Comparison of ENCODE assay signal across 8 mouse cellular contexts in the genomic region with DNA sequence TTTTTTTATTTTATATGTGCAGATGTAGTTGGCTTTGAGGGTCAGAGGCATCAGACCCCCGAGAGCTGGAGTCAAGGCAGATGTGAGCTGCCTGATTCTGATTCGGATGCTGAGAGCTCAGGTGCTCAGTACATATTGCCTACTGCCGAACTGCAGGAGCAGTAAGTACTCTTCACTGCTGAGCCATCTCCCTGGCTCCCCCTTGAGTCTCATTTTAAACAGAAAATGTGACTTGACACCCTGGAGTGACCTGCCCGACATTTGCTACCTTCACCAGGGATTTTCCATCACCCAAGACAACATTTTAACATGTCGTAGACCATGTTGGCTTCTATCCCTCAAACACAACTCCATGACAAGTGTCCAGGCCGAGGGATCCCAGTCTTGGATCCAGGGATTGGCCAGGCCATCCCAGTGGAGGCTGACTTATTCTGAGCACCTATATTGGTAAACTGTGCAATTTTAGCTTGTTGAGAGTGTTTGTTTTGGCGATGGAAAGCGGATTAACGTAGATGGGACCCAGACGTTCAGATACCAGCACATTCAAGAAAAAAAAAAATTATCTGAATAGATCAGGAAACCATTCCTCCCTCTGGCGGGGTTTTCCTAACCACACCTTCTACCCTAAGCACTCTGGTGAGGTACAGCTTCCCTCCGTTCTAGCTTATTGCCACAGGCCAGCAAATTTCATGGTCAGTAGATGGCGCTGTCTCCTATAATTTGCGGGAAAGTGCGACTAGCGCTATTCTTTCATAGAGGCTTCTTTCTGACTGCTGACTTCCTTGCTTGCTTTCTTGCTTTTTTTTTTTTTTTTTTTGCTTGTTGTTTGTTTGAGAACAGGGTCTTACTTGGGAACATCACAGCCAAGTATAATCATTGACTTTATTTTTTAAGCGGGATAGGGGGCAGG. TPM values are rescaled to one million over a fixed set of nuclear protein-coding genes. Genes with fewer than 3 reads are reported as not detected.
DNase-seq lines count a peak whose midpoint lies in the region; ATAC-seq and TF ChIP-seq lines count a peak whose summit lies in the region.

No protein-coding gene starts in this region.

- H3K9ac ChIP-seq in neural tube, embryonic 15.5 days (replicated peaks) = no peak overlapping the region
- no peak overlapping the region for H3K9ac ChIP-seq in intestine, embryonic 16.5 days (ENCODE audit: low read depth, low read length)
- H3K9ac ChIP-seq in limb, embryonic 11.5 days (ENCODE audit: low read length) = no peak overlapping the region
- no peak overlapping the region for H3K9ac ChIP-seq in stomach, postnatal 0 days (ENCODE audit: low read length)

- H3K9me3 ChIP-seq in neural tube, embryonic 15.5 days (replicated peaks) = no peaks in the 10 kb centered on the region
- no peaks in the 10 kb centered on the region for H3K9me3 ChIP-seq in intestine, embryonic 16.5 days (ENCODE audit: control insufficient read depth, low read length)
- no peaks in the 10 kb centered on the region for H3K9me3 ChIP-seq in limb, embryonic 11.5 days (ENCODE audit: control insufficient read depth, low read length)
- no peaks in the 10 kb centered on the region for H3K9me3 ChIP-seq in stomach, postnatal 0 days (ENCODE audit: control insufficient read depth, low read length)

- H3K4me3 ChIP-seq in neural tube, embryonic 15.5 days (replicated peaks) = no peak overlapping the region
- H3K4me3 ChIP-seq in gastrocnemius, adult 2 months = no peak overlapping the region
- no peak overlapping the region for H3K4me3 ChIP-seq in intestine, embryonic 16.5 days (ENCODE audit: low read length)
- no peak overlapping the region for H3K4me3 ChIP-seq in limb, embryonic 11.5 days (ENCODE audit: low read depth, low read length)
- no peak overlapping the region for H3K4me3 ChIP-seq in stomach, postnatal 0 days (ENCODE audit: low read depth, low read length)

- peaks cover 5% of the 10 kb centered on the region; the same call in 1 of the 2 replicates for H3K27me3 ChIP-seq in neural tube, embryonic 15.5 days (replicated peaks)
- no peaks in the 10 kb centered on the region for H3K27me3 ChIP-seq in intestine, embryonic 16.5 days (replicated peaks; ENCODE audit: control insufficient read depth, insufficient read depth, low read length)
- H3K27me3 ChIP-seq in limb, embryonic 11.5 days (ENCODE audit: control insufficient read depth, insufficient read depth, low read length) = no peaks in the 10 kb centered on the region
- H3K27me3 ChIP-seq in stomach, postnatal 0 days (ENCODE audit: control insufficient read depth, insufficient read depth, low read length) = no peaks in the 10 kb centered on the region

- 22% methylated on average over 17 of the region's 17 CpGs for WGBS in neural tube, embryonic 15.5 days
- WGBS in intestine, embryonic 16.5 days = 19% methylated on average over 17 of the region's 17 CpGs
- 20% methylated on average over 17 of the region's 17 CpGs for WGBS in limb, embryonic 11.5 days
- 23% methylated on average over 17 of the region's 17 CpGs for WGBS in stomach, postnatal 0 days

- no peak for ATAC-seq in neural tube, embryonic 15.5 days (ENCODE audit: low FRiP score)
- peak; percentile 65 for ATAC-seq in intestine, embryonic 16.5 days
- no peak for ATAC-seq in limb, embryonic 11.5 days (ENCODE audit: insufficient number of reproducible peaks, low FRiP score, low TSS enrichment, low read depth)
- peak; percentile 69 for ATAC-seq in stomach, postnatal 0 days (ENCODE audit: low FRiP score, low TSS enrichment)

- H3K4me1 ChIP-seq in neural tube, embryonic 15.5 days = no peaks in the 10 kb centered on the region
- no peaks in the 10 kb centered on the region for H3K4me1 ChIP-seq in intestine, embryonic 16.5 days (ENCODE audit: control insufficient read depth, insufficient read depth, low read length)
- no peaks in the 10 kb centered on the region for H3K4me1 ChIP-seq in limb, embryonic 11.5 days (ENCODE audit: control insufficient read depth, insufficient read depth, low read length)
- no peaks in the 10 kb centered on the region for H3K4me1 ChIP-seq in stomach, postnatal 0 days (replicated peaks; ENCODE audit: control insufficient read depth, insufficient read depth)

- no peak overlapping the region for H3K4me2 ChIP-seq in neural tube, embryonic 15.5 days
- no peak overlapping the region for H3K4me2 ChIP-seq in intestine, embryonic 16.5 days (ENCODE audit: low read depth, low read length)
- no peak overlapping the region for H3K4me2 ChIP-seq in limb, embryonic 11.5 days (ENCODE audit: low read depth, severe bottlenecking)
- H3K4me2 ChIP-seq in stomach, postnatal 0 days (replicated peaks; ENCODE audit: low read depth) = no peak overlapping the region

- intact Hi-C loops in gastrocnemius, adult 2 months (cut with DNase I) = loop anchor here (1.0 kb wide), 2 partner anchors 131 to 168 kb away; no protein-coding TSS in a partner anchor

- H3K27ac ChIP-seq in neural tube, embryonic 15.5 days (replicated peaks) = no peak overlapping the region
- no peak overlapping the region for H3K27ac ChIP-seq in gastrocnemius, adult 2 months
- H3K27ac ChIP-seq in intestine, embryonic 16.5 days (ENCODE audit: low read length) = no peak overlapping the region
- H3K27ac ChIP-seq in limb, embryonic 11.5 days (replicated peaks; ENCODE audit: low read depth, low read length) = no peak overlapping the region
- no peak overlapping the region for H3K27ac ChIP-seq in stomach, postnatal 0 days (replicated peaks)

- TF ChIP-seq CTCF in gastrocnemius, adult 2 months (IDR thresholded peaks at IDR 0.05) = peak; percentile 88
- TF ChIP-seq CTCF in stomach, postnatal 0 days (IDR thresholded peaks at IDR 0.05; ENCODE audit: low read depth) = peak; percentile 97

- H3K36me3 ChIP-seq in neural tube, embryonic 15.5 days = no peaks in the 10 kb centered on the region
- H3K36me3 ChIP-seq in intestine, embryonic 16.5 days (ENCODE audit: control insufficient read depth, insufficient read depth, low read length) = no peaks in the 10 kb centered on the region
- no peaks in the 10 kb centered on the region for H3K36me3 ChIP-seq in limb, embryonic 11.5 days (ENCODE audit: control insufficient read depth, insufficient read depth, low read length)
- H3K36me3 ChIP-seq in stomach, postnatal 0 days (ENCODE audit: control insufficient read depth, insufficient read depth, low read length) = no peaks in the 10 kb centered on the region

- no peak for TF ChIP-seq EP300 in stomach, postnatal 0 days (optimal IDR thresholded peaks at IDR 0.05)

- DNase-seq in neural tube, embryonic 10.5 days (ENCODE audit: extremely low spot score, low spot score) = peak; percentile 85
- DNase-seq in cerebellum, postnatal 25 days = peak; percentile 90 to 95
- DNase-seq in gastrocnemius, adult 2 months = peak; percentile 85
- peak; percentile 95 for DNase-seq in limb, embryonic 11.5 days (ENCODE audit: low spot score)
- DNase-seq in naive thymus-derived CD4-positive, alpha-beta T cell, adult 2 months (ENCODE audit: low read depth) = peak; percentile 87
- DNase-seq in stomach, postnatal 0 days (ENCODE audit: low spot score) = peak; percentile 87

RNA-seq across cellular contexts. Expression of a gene that starts 8.9 kb away (rescaled TPM):
- polyA plus RNA-seq in neural tube, embryonic 15.5 days (2015; fragmentation: Nextera tagmentation; extraction: Ambion mirVana) = 19.2 and 20.1 TPM in 2 replicates
- 10 to 100 TPM; 73.9 to 88.3 TPM for total RNA-seq in gastrocnemius, adult 2 months (2021)
- 6.6 and 9.3 TPM in 2 replicates for polyA plus RNA-seq in intestine, embryonic 16.5 days (2015; fragmentation: Nextera tagmentation; extraction: Ambion mirVana)
- 64.9 and 65.8 TPM in 2 replicates for polyA plus RNA-seq in limb, embryonic 11.5 days (2014; fragmentation: Nextera tagmentation; extraction: Ambion mirVana)
- 26.0 and 29.9 TPM in 2 replicates for polyA plus RNA-seq in stomach, postnatal 0 days (2015; fragmentation: Nextera tagmentation; extraction: Ambion mirVana)

RNA-seq across cellular contexts. Expression of a gene that starts 26.7 kb away (rescaled TPM):
- polyA plus RNA-seq in neural tube, embryonic 15.5 days (2015; fragmentation: Nextera tagmentation; extraction: Ambion mirVana) = 7.2 TPM in 1 of 2 replicates, not detected in the other
- not detected for total RNA-seq in gastrocnemius, adult 2 months (2021)
- 358 and 407 TPM in 2 replicates for polyA plus RNA-seq in intestine, embryonic 16.5 days (2015; fragmentation: Nextera tagmentation; extraction: Ambion mirVana)
- 0.15 and 0.28 TPM in 2 replicates for polyA plus RNA-seq in limb, embryonic 11.5 days (2014; fragmentation: Nextera tagmentation; extraction: Ambion mirVana)
- 8.7 and 10.6 TPM in 2 replicates for polyA plus RNA-seq in stomach, postnatal 0 days (2015; fragmentation: Nextera tagmentation; extraction: Ambion mirVana)

Comparison
In these comparisons a context has a peak if more than half of its experiments do, and no peak if none do; other contexts are left out.
1. ATAC-seq: peak in intestine, embryonic 16.5 days (single experiment) and stomach, postnatal 0 days (single experiment); none in neural tube, embryonic 15.5 days (single experiment) and limb, embryonic 11.5 days (single experiment).
2. RNA of a gene that starts 26.7 kb away (polyA plus RNA-seq): 358 to 407 TPM in intestine, embryonic 16.5 days; 8.7 to 10.6 TPM in stomach, postnatal 0 days, 0.15 to 0.28 TPM in limb, embryonic 11.5 days and 7.2 TPM in neural tube, embryonic 15.5 days; every median in the first group is over 10 times any median in the second.
3. Peak in every context shown above with its lines, with median percentiles within 50 percentile points of each other: DNase-seq.